Mouse (Mus musculus) gonadal fat pad, adult 2 months (tissue): ENCODE measurements around the gene Card9. TPM values are rescaled to one million over a fixed set of nuclear protein-coding genes. Genes with fewer than 3 reads are reported as not detected.

ENCODE experiments used
- DNase-seq: peaks from one replicate; pipeline ENCODE4 v3.0.0-alpha.2; 2012; ENCODE audit warnings: low read depth
- polyA plus RNA-seq: library from polyadenylated mRNA; depleted of rRNA; stranded (reverse); fragments of >200 nt; gene quantifications from 2 replicates; pipeline ENCODE4 v1.2.3, GENCODE M21; 2012; rRNA removed

Card9 gene
- polyA plus RNA-seq, 1 experiment: 15.7 TPM

- no peak for DNase-seq
Observed at GRCm38 (mm10) chr2:26305555-26305954, 55.2 kb downstream of the Card9 start.

- no peak for DNase-seq
Observed at GRCm38 (mm10) chr2:26304711-26305110, 56.0 kb downstream of the Card9 start.

Other genes starting within 250 kb of the Card9 start
- 34.9 and 43.5 TPM in 2 replicates for gene Nacc2, start 237.7 kb downstream of the Card9 start, polyA plus RNA-seq
- 0.07 TPM in 1 of 2 replicates, not detected in the other for gene Lhx3, start 152.6 kb downstream of the Card9 start, polyA plus RNA-seq
- 51.8 and 70.0 TPM in 2 replicates for gene Qsox2, start 123.4 kb downstream of the Card9 start, polyA plus RNA-seq
- gene Ccdc187, start 66.4 kb downstream of the Card9 start, polyA plus RNA-seq: 6.0 and 10.6 TPM in 2 replicates
- gene Gpsm1, start 45.4 kb downstream of the Card9 start, polyA plus RNA-seq: 14.8 and 17.7 TPM in 2 replicates
- 19.0 and 23.4 TPM in 2 replicates for gene Dnlz, start 8.8 kb downstream of the Card9 start, polyA plus RNA-seq
- 69.7 and 95.4 TPM in 2 replicates for gene Snapc4, start 19.7 kb upstream of the Card9 start, polyA plus RNA-seq
- 121 and 129 TPM in 2 replicates for gene Entr1, start 28.4 kb upstream of the Card9 start, polyA plus RNA-seq
- 44.4 and 52.8 TPM in 2 replicates for gene Pmpca, start 28.4 kb upstream of the Card9 start, polyA plus RNA-seq
- gene Inpp5e, start 48.3 kb upstream of the Card9 start, polyA plus RNA-seq: 24.9 and 28.2 TPM in 2 replicates
- 115 and 122 TPM in 2 replicates for gene Sec16a, start 84.3 kb upstream of the Card9 start, polyA plus RNA-seq
- gene Notch1, start 155.7 kb upstream of the Card9 start, polyA plus RNA-seq: 49.0 and 67.9 TPM in 2 replicates
- gene Egfl7, start 219.1 kb upstream of the Card9 start, polyA plus RNA-seq: 321 and 444 TPM in 2 replicates
- not detected in 2 replicates for gene Gm20532, start 225.7 kb upstream of the Card9 start, polyA plus RNA-seq
- gene Agpat2, start 243.5 kb upstream of the Card9 start, polyA plus RNA-seq: 338 and 719 TPM in 2 replicates